Mouse (Mus musculus) fibroblast of lung, adult 2 months (primary cell): Measurements from ENCODE around the gene Zfand2a.

Source experiments
- DNase-seq: peaks from one replicate; pipeline ENCODE4 v3.0.0-alpha.2; 2011; ENCODE audit warnings: low read depth

Gene Zfand2a

GRCm38 (mm10) chr5:139466373-139466772 is 18.0 kb downstream of the Zfand2a start:
- no peak for DNase-seq

- DNase-seq = no peak
These were observed 19.5 kb downstream of the Zfand2a start for GRCm38 (mm10) chr5:139464874-139465273.

DNA sequence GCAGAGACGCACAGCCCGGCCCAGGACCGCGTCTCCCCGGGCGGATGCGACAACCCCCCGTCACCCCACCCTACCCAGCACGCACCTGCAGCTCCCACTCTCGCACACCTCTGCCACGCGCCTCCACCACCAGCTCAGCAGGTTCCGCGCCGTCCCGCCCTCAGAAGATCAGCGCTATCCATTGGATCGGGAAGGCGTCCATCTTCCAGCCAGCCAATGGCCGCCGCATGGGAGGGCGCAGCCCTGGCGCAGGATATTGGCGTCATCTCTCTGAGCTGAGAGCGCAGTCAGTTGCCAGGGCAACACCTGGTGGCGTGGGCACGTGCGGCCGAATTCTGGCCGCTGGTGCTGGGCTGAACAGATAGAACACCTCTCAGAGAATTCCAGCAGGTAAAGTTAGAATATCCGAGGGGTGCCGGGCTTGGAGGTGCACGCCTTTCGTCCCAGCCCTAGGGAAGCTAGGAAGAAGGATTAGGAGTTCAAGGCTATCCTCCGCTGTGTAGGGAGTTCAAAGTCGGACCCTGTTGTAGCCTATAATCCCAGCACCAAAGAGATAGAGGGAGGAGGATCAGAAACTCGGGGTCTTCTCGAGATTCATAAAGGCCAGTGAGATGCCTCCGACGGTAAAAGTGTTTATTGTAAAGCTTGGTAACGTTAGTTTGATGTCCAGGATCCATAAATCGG is 23.8 kb downstream of the Zfand2a start, which contains the start of gene 3110082I17Rik:
Gene 3110082I17Rik, minus strand, starts transcription at position 144 of the 684 bp plus-strand sequence.
- peak; percentile 84 for DNase-seq

GRCm38 (mm10) chr5:139459938-139460337 is 24.4 kb downstream of the Zfand2a start:
- no peak for DNase-seq

DNA sequence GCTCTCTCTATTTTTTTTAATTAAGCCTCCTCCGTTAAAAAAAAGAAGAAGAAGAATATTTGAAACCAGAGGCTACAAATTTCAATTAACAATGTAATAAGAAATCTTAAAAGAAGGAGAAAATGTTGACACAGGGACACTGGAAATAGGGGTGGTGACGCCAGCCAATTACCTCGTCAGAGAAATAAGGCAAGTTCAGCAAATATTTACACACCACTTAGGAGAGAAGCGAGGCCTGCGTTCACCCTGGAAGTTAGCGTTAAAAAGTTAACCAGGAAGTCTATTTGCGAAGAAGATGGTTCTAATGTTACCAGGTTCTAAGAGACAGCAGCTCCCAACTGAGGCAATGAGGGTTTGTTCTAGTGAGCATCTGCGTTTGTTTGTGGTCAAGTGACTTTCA is 27.1 kb downstream of the Zfand2a start:
- no peak for DNase-seq

- no peak for DNase-seq
These were observed 29.2 kb downstream of the Zfand2a start for GRCm38 (mm10) chr5:139455166-139455565.

GRCm38 (mm10) chr5:139453031-139453430 is 31.3 kb downstream of the Zfand2a start:
- DNase-seq = no peak

DNA sequence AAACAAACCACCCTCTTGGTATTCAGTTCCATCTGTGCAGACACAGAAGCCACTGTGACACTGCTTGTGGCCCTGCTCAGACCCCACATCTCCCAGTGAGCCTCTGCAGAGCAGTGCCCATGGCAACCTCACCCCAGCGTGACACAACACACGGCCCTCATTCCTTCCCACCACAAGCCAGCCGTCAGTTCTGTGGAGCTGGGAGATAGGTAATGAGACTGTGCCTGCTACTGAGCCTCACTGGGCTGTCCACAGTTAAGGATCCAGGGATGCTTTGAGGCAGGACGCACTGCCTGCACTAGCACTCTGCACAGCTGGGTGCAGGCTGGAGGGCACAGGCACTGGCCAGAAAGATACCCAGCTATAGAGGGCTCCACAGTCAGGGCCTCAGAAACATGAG is 34.4 kb downstream of the Zfand2a start:
- DNase-seq = no peak

DNA sequence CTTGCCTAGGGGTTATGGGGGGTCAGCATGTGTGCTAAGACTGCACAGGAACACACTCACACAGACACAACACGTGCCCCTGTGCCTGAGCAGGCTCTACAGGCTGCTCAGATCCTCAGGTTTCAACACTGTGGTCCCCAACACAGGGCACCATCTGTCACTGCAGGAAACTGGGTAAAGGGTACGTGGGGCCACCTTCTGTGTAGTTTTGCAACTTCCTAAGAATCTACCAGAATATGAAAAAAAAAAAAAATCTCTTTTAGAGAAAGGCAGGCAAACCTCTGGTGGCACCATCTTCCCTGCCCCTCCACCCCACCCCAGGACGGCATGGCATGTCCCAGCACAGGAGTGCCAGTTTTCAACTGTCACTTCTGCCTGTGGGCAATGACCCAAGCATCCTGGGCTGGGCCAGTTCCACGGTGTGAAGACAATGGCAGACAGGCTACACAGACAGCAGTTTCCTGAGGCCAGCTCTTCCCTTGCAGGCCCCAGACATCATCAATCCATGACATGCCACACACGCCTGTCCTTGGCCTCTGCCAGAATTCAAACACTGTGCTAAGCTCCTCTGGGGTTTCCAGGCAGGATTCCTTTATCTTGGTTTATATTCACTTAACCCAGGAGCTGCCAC is 35.1 kb downstream of the Zfand2a start:
- no peak for DNase-seq

GRCm38 (mm10) chr5:139448025-139448424 is 36.3 kb downstream of the Zfand2a start:
- no peak for DNase-seq

DNA sequence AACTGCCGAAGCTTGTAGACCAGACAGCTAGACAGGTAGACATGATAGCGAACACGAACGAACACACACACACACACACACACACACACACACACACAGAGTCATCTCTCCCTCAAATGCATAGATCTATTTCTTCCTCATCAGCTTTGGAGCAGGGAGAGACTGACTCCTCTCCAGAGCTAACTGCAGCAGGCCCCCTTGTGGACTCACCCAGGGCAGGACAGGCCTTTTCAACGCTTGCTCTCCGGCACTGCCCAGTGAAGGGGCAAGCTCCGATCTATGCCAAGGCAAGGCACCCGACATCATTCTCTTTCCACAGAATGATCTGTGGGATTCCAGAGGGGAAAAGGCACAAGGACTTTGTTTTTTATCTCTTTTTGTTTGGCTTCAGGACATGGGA is 39.1 kb downstream of the Zfand2a start:
- DNase-seq = no peak

DNA sequence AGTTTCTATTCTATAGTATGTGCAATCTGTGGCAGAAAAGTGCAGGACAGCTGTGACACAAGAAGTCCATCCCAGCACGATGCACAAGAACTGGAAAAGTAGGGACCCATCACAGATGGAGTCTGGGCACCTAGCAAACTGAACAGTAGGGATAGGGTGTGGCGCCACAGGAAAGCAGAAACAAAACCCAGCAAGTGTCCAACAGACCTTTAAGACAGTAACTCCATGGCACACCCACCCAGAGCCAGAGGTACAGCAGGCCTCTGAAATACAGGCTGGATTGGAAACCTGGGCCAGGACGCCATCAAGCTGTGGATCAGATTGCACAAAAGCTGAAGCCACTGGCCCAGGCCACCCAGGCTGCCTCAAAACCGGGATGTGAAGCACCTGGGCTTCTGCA is 41.4 kb downstream of the Zfand2a start:
- no peak for DNase-seq

DNA sequence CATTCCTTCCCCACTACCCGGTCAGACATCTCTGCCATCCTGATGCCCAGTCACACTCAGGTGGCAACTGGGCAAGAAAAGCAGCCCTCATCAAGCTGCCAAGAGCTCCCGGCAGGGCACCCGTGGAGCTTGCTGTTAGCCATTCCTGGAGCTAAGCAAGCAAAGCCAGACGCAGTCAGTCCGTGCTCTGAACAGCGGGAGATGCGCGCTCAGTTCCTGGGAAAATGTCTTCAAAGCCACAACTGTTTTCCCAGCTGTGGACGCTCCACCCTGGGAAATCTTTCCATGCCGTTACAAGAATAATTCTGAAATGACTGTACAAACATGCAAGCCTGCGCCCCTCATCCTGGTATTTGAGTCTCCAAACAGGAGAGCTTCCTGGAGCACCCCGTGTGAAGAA is 41.9 kb downstream of the Zfand2a start:
- DNase-seq = peak; percentile 64

DNA sequence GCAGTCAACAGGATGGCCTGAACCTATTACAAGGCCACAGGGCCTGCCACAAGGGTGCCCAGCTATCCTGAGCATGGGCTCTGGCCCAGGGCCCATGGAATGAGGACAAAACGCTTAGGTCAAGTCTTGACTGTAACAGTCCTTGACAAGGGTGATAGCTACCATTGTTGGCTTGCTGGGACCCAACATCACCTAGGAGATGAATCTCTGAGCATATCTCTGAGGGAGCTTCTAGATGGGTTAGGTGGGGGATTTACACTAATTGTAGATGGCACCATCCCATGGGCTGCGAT is 42.7 kb downstream of the Zfand2a start:
- DNase-seq = no peak

DNA sequence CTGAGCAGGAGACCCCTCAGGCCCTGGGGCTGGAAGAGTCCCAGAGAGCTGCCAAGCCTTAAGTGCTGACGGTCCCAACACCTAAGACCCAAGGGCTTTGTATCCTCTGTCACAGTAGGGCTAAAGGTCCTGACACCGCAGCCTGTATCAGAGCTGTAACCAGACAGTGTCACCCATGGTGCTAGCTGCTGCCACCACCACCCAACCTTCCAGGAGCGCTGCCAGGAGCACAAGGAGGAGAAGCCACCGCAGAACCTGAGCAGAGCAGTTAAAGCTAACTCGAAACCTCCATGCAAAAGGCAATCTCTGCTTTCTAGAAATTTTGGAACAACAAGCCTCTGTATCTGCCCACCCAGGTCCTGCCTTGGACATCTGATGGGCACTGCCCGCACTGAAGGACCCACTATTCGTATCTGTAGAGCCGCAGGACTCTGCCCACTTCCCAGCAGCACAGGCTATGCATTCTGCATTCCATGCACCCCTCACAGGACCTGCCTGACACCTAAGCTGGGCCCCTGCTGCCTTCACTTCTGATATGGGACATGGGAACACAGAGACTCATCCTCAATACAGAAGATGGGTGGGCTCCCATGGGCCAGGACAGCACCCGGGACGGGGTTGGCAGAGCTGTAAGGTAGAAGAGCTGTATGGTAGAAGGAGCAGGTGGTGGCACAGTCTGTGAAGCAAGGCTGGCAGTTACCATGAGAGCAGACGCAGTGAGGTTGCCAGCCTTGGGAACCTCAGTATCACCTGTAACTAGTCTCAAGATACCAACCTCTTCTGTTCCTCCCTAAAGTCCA is 43.2 kb downstream of the Zfand2a start:
- no peak for DNase-seq

DNA sequence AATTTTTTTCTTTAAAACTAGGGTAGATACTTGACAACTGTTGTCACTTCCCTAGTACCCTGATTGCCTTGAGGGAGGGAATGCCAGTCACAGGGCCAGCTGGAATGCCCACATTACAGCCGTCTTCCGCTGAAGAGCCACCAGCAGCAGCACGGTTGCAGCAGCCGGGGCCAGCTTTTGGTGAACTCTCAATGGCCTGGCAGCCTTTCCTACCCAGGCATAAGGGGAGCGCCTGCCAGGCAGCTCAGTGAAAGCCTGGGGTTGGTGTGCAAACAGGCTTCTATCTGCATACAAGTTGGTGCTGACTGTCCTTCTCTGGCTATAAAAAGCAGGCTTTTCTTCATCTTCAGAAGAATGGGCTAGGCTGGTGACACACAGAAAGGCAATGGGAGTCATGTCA is 43.9 kb downstream of the Zfand2a start:
- DNase-seq = no peak

GRCm38 (mm10) chr5:139438440-139438839 is 45.9 kb downstream of the Zfand2a start:
- no peak for DNase-seq

DNA sequence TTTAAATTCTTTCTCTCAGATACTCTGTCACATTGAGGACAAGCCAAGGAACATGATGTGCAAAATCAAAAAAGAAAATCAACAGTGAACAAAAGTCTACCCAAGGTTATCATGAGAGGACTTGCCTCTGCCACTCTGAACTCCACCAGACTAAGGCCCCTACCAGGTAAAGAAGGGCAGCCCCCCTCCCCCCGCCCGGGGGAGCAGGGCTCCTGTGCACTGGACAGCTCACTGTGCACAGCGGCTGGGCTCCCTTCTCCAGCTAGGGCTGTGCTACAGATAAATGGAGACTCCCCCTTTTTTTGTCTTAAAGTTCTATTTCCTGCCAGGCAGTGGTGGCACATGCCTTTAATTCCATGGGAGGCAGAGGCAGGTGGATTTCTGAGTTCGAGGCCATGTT is 46.6 kb downstream of the Zfand2a start:
- DNase-seq = no peak

GRCm38 (mm10) chr5:139434940-139435339 is 49.4 kb downstream of the Zfand2a start:
- peak; percentile 22 for DNase-seq

DNA sequence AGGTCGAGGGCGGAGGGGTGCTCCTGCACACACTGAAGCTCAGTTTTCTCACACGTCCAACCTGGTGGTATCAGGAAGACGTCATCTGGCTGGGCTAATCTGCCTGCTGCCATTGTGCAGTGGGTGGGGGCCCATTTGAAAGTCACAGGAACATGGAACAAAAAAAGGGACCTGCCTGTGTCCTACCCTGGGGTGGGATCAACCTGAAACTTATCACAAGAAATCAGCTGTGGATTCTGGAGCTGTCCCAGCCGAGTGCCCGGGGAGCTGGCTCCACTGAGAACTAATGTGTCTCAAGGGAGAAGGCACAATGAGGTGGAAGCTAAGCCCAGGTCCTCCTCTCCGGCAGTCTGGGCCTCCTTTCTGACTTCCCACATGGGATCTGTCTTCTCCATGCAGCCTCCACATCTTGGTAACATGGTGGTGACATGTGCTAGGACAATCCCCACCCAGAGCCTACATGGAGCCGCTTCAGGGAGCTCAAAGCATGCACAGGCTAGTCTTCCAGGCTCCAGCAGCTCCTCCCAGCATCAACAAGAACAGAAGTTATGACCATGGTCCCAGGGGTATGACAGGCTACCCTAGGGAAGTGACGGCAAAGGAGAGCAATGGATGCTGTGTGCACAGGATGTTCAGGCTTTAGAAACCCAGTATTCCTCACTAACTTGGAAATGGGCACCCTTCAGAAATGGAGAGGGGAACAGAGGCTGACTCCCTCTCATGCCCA is 50.3 kb downstream of the Zfand2a start:
- DNase-seq = no peak

GRCm38 (mm10) chr5:139432747-139433508 is 51.4 kb downstream of the Zfand2a start:
- no peak for DNase-seq

GRCm38 (mm10) chr5:139432333-139432732 is 52.0 kb downstream of the Zfand2a start:
- no peak for DNase-seq
